Mouse (Mus musculus) myocyte (in vitro differentiated cells): ENCODE measurements at regions not wholly inside any gene's neighbourhood (a gene's known extent, or its start where the extent isn't known, plus 50 kb on each side); places are given as distances from the start of the nearest gene placed in this dataset.

Experiments
- H3K27me3 ChIP-seq: one replicate; pipeline ENCODE4 v1.6.1; 2011; ENCODE audit not compliant: control insufficient read depth, insufficient read depth, insufficient read length
- H3K36me3 ChIP-seq: one replicate; pipeline ENCODE4 v1.6.1; 2011; ENCODE audit not compliant: control insufficient read depth, insufficient read depth
- H3K4me2 ChIP-seq: one replicate; pipeline ENCODE4 v1.6.1; 2011; ENCODE audit warnings: low read depth, control low read depth
- H3K4me3 ChIP-seq: one replicate; pipeline ENCODE4 v1.5.1; 2011; ENCODE audit warnings: mild to moderate bottlenecking, control low read depth, moderate library complexity
- H3K79me2 ChIP-seq: one replicate; pipeline ENCODE4 v1.6.1; 2011; ENCODE audit not compliant: control insufficient read depth, insufficient read depth
- H3ac ChIP-seq: one replicate; pipeline ENCODE4 v1.6.1; 2011; ENCODE audit not compliant: control insufficient read depth, insufficient read length
- CEBPB ChIP-seq: IDR thresholded peaks from 2 replicates; pipeline ENCODE4 v1.6.1; 2011; ENCODE audit warnings: mild to moderate bottlenecking, moderate library complexity; ENCODE audit not compliant: poor library complexity, insufficient read depth, severe bottlenecking
- E2F4 ChIP-seq: IDR thresholded peaks from one replicate; pipeline ENCODE4 v1.6.1; 2011; ENCODE audit warnings: mild to moderate bottlenecking, control low read depth, moderate library complexity; ENCODE audit not compliant: insufficient read depth
- MAX ChIP-seq: IDR thresholded peaks from one replicate; pipeline ENCODE4 v1.6.1; 2011; ENCODE audit warnings: low read depth, mild to moderate bottlenecking, control low read depth
- MYOD1 ChIP-seq, 3 experiments: IDR thresholded peaks; one replicate each; pipeline ENCODE4 v1.6.1; 2011; ENCODE audit warnings: control low read depth in 2 of 3, low read depth in 2 of 3, mild to moderate bottlenecking in 2 of 3, moderate library complexity in 1 of 3; ENCODE audit not compliant: insufficient read length in 2 of 3, control insufficient read depth in 1 of 3
- MYOG ChIP-seq, 3 experiments: IDR thresholded peaks; one replicate each; pipeline ENCODE4 v1.6.1; 2011; ENCODE audit warnings: control low read depth in 2 of 3, low read depth in 2 of 3, mild to moderate bottlenecking in 2 of 3; ENCODE audit not compliant: insufficient read length in 2 of 3, control insufficient read depth in 1 of 3, insufficient read depth in 1 of 3
- POLR2A ChIP-seq: IDR thresholded peaks from one replicate; pipeline ENCODE4 v1.6.1; 2011; ENCODE audit warnings: low read depth, mild to moderate bottlenecking, control low read depth, moderate library complexity; ENCODE audit not compliant: insufficient read length
- POLR2AphosphoS2 ChIP-seq: IDR thresholded peaks from one replicate; pipeline ENCODE4 v1.6.1; 2011; ENCODE audit warnings: low read depth, control low read depth; ENCODE audit not compliant: insufficient read length
- REST ChIP-seq: IDR thresholded peaks from one replicate; pipeline ENCODE4 v1.6.1; 2011; ENCODE audit warnings: mild to moderate bottlenecking, control low read depth, moderate library complexity; ENCODE audit not compliant: insufficient read depth, insufficient read length
- SRF ChIP-seq: IDR thresholded peaks from one replicate; pipeline ENCODE4 v1.6.1; 2011; ENCODE audit warnings: low read depth; ENCODE audit not compliant: control insufficient read depth, insufficient read length
- TCF12 ChIP-seq: IDR thresholded peaks from one replicate; pipeline ENCODE4 v1.6.1; 2011; ENCODE audit warnings: mild to moderate bottlenecking, control low read depth; ENCODE audit not compliant: poor library complexity, insufficient read depth, severe bottlenecking
- TCF3 ChIP-seq: IDR thresholded peaks from one replicate; pipeline ENCODE4 v1.6.1; 2011; ENCODE audit warnings: low read depth, control low read depth; ENCODE audit not compliant: insufficient read length
- USF1 ChIP-seq: IDR thresholded peaks from one replicate; pipeline ENCODE4 v1.6.1; 2011; ENCODE audit warnings: low read depth, mild to moderate bottlenecking, control low read depth, moderate library complexity

GRCm38 (mm10) chr1:73088494-73088893, 72.8 kb upstream of the Tnp1 start:
- no peak overlapping the region for H3K4me2 ChIP-seq
- H3ac ChIP-seq = no peak overlapping the region
- TF ChIP-seq MYOD1 (IDR thresholded peaks at IDR 0.05; ENCODE audit: control insufficient read depth in 1 of 3, insufficient read length in 2 of 3, low read depth in 2 of 3) (no peak), REST (no peak), E2F4 (no peak), TCF12 (no peak), TCF3 (no peak), MYOG (IDR thresholded peaks at IDR 0.05; ENCODE audit: control insufficient read depth in 1 of 3, insufficient read depth in 1 of 3, insufficient read length in 2 of 3, low read depth in 2 of 3) (no peak), SRF (no peak), MAX (no peak), USF1 (no peak), POLR2AphosphoS2 (no peak), POLR2A (no peak), CEBPB (no peak)
- no peaks in the 10 kb centered on the region for H3K79me2 ChIP-seq
- no peaks in the 10 kb centered on the region for H3K36me3 ChIP-seq
- no peaks in the 10 kb centered on the region for H3K27me3 ChIP-seq
- no peak overlapping the region for H3K4me3 ChIP-seq

- H3K4me2 ChIP-seq = no peak overlapping the region
- no peak overlapping the region for H3ac ChIP-seq
- no peaks in the 10 kb centered on the region for H3K79me2 ChIP-seq
- no peak overlapping the region for H3K4me3 ChIP-seq
- no peaks in the 10 kb centered on the region for H3K27me3 ChIP-seq
- TF ChIP-seq MYOD1 (IDR thresholded peaks at IDR 0.05; ENCODE audit: control insufficient read depth in 1 of 3, insufficient read length in 2 of 3, low read depth in 2 of 3) = no peak
- no peaks in the 10 kb centered on the region for H3K36me3 ChIP-seq
These were observed 69.2 kb upstream of the Tnp1 start for GRCm38 (mm10) chr1:73084946-73085345.

GRCm38 (mm10) chr1:73083396-73083795, 67.7 kb upstream of the Tnp1 start:
- Histone ChIP-seq H3K4me3 (no peak overlapping the region), H3K27me3 (no peaks in the 10 kb centered on the region), H3K36me3 (no peaks in the 10 kb centered on the region), H3K79me2 (no peaks in the 10 kb centered on the region), H3ac (no peak overlapping the region), H3K4me2 (no peak overlapping the region)
- no peak for TF ChIP-seq MAX
- no peak for TF ChIP-seq TCF3
- no peak for TF ChIP-seq POLR2A
- TF ChIP-seq MYOG (IDR thresholded peaks at IDR 0.05; ENCODE audit: control insufficient read depth in 1 of 3, insufficient read depth in 1 of 3, insufficient read length in 2 of 3, low read depth in 2 of 3) = no peak
- no peak for TF ChIP-seq E2F4
- no peak for TF ChIP-seq MYOD1 (IDR thresholded peaks at IDR 0.05; ENCODE audit: control insufficient read depth in 1 of 3, insufficient read length in 2 of 3, low read depth in 2 of 3)
- TF ChIP-seq POLR2AphosphoS2 = no peak
- TF ChIP-seq REST = no peak
- no peak for TF ChIP-seq SRF
- no peak for TF ChIP-seq TCF12
- no peak for TF ChIP-seq CEBPB
- no peak for TF ChIP-seq USF1

- Histone ChIP-seq H3K27me3 (no peaks in the 10 kb centered on the region), H3K4me3 (no peak overlapping the region), H3K36me3 (no peaks in the 10 kb centered on the region), H3K79me2 (no peaks in the 10 kb centered on the region), H3ac (no peak overlapping the region), H3K4me2 (no peak overlapping the region)
- TF ChIP-seq MYOD1 (IDR thresholded peaks at IDR 0.05; ENCODE audit: control insufficient read depth in 1 of 3, insufficient read length in 2 of 3, low read depth in 2 of 3) (no peak), E2F4 (no peak), POLR2A (no peak), MAX (no peak), POLR2AphosphoS2 (no peak), USF1 (no peak), REST (no peak), CEBPB (no peak), TCF12 (no peak), SRF (no peak), MYOG (IDR thresholded peaks at IDR 0.05; ENCODE audit: control insufficient read depth in 1 of 3, insufficient read depth in 1 of 3, insufficient read length in 2 of 3, low read depth in 2 of 3) (no peak), TCF3 (no peak)
These were observed 63.8 kb upstream of the Tnp1 start for GRCm38 (mm10) chr1:73079518-73079917.

GRCm38 (mm10) chr1:73077156-73077555, 61.4 kb upstream of the Tnp1 start:
- Histone ChIP-seq H3K4me2 (no peak overlapping the region), H3K4me3 (no peak overlapping the region), H3K79me2 (no peaks in the 10 kb centered on the region), H3K36me3 (no peaks in the 10 kb centered on the region), H3K27me3 (no peaks in the 10 kb centered on the region), H3ac (no peak overlapping the region)
- TF ChIP-seq REST (no peak), POLR2AphosphoS2 (no peak), MAX (no peak)
